Mouse (Mus musculus) natural killer cell, adult 2 months (primary cell): ENCODE data around the gene Clrn3.

Source experiments
- DNase-seq, 2 experiments: peaks; one replicate each; pipeline ENCODE4 v3.0.0; 2022; ENCODE audit warnings: low spot score in 2 of 2

Gene Clrn3

GRCm38 (mm10) chr7:135486645-135487382 is 41.6 kb downstream of the Clrn3 start:
- DNase-seq, result no peak

- DNase-seq, result no peak
Measured at GRCm38 (mm10) chr7:135485796-135486410, 42.6 kb downstream of the Clrn3 start.

- no peak for DNase-seq
Measured at GRCm38 (mm10) chr7:135485116-135485795, 43.2 kb downstream of the Clrn3 start.

- no peak for DNase-seq
Measured at GRCm38 (mm10) chr7:135484341-135484740, 44.1 kb downstream of the Clrn3 start.

- DNase-seq, result no peak
Measured at GRCm38 (mm10) chr7:135483751-135484150, 44.7 kb downstream of the Clrn3 start.

- no peak for DNase-seq
Measured at GRCm38 (mm10) chr7:135481150-135481549, 47.3 kb downstream of the Clrn3 start.

- DNase-seq, result no peak
Measured at GRCm38 (mm10) chr7:135479912-135480311, 48.5 kb downstream of the Clrn3 start.

- no peak for DNase-seq
Measured at GRCm38 (mm10) chr7:135479322-135479880, 49.1 kb downstream of the Clrn3 start.

- DNase-seq, result no peak
Measured at GRCm38 (mm10) chr7:135477256-135477655, 51.2 kb downstream of the Clrn3 start.

- no peak for DNase-seq
Measured at GRCm38 (mm10) chr7:135475981-135476380, 52.5 kb downstream of the Clrn3 start.

GRCm38 (mm10) chr7:135470319-135470718 is 58.1 kb downstream of the Clrn3 start:
- no peak for DNase-seq

- DNase-seq, result no peak
Measured at GRCm38 (mm10) chr7:135468631-135469030, 59.8 kb downstream of the Clrn3 start.

GRCm38 (mm10) chr7:135465293-135465692 is 63.2 kb downstream of the Clrn3 start:
- DNase-seq, result no peak

- DNase-seq, result no peak
Measured at GRCm38 (mm10) chr7:135464689-135465259, 63.7 kb downstream of the Clrn3 start.
